Comparison of ENCODE assay signal across 16 mouse cellular contexts in genomic region chr2:102882597-102883272, GRCm38 (mm10). TPM values are rescaled to one million over a fixed set of nuclear protein-coding genes. Genes with fewer than 3 reads are reported as not detected.
DNase-seq lines count a peak whose midpoint lies in the region; ATAC-seq lines count a peak whose summit lies in the region.
"Had no signal": no experiment of that assay in that cellular context is flagged by ENCODE, and none has a peak within 500 bp of the region (broad histone marks: within the 10 kb centered on the region; RNA-seq: fewer than 3 reads in every experiment).

No protein-coding gene starts in this region.

- no peak overlapping the region for H3K4me2 ChIP-seq in hindbrain, embryonic 16.5 days (ENCODE audit: low read length)
- H3K4me2 ChIP-seq in hindbrain, embryonic 11.5 days (replicated peaks; ENCODE audit: low read depth, low read length), result no peak overlapping the region
- no peak overlapping the region for H3K4me2 ChIP-seq in embryonic facial prominence, embryonic 12.5 days (replicated peaks)
- no peak overlapping the region for H3K4me2 ChIP-seq in heart, embryonic 15.5 days
- H3K4me2 ChIP-seq: forebrain, embryonic 13.5 days had no signal

- H3K36me3 ChIP-seq in hindbrain, embryonic 16.5 days (ENCODE audit: control insufficient read depth, insufficient read depth, low read length), result no peaks in the 10 kb centered on the region
- no peaks in the 10 kb centered on the region for H3K36me3 ChIP-seq in hindbrain, embryonic 11.5 days (ENCODE audit: control insufficient read depth, insufficient read depth, low read length)
- no peaks in the 10 kb centered on the region for H3K36me3 ChIP-seq in embryonic facial prominence, embryonic 12.5 days
- H3K36me3 ChIP-seq in heart, embryonic 15.5 days, result no peaks in the 10 kb centered on the region

- H3K27ac ChIP-seq in hindbrain, embryonic 16.5 days (ENCODE audit: low read depth, low read length), result no peak overlapping the region; the same call in 1 of the 2 replicates
- H3K27ac ChIP-seq in hindbrain, embryonic 11.5 days (ENCODE audit: low read depth, low read length), result no peak overlapping the region
- 0 out of 2 replicates have a peak overlapping the region, but pooled peaks have one; percentile 50 for H3K27ac ChIP-seq in embryonic facial prominence, embryonic 12.5 days
- peak overlapping the region; percentile 78 for H3K27ac ChIP-seq in heart, embryonic 15.5 days
- H3K27ac ChIP-seq: forebrain, embryonic 13.5 days; liver, embryonic 14.5 days had no signal

- WGBS in hindbrain, embryonic 16.5 days, result 47% methylated on average over 6 of the region's 6 CpGs
- WGBS in hindbrain, embryonic 11.5 days, result 57% methylated on average over 6 of the region's 6 CpGs
- WGBS in embryonic facial prominence, embryonic 12.5 days, result 50% methylated on average over 6 of the region's 6 CpGs
- 19% methylated on average over 6 of the region's 6 CpGs for WGBS in heart, embryonic 15.5 days

- no peak overlapping the region for H3K4me3 ChIP-seq in hindbrain, embryonic 16.5 days (ENCODE audit: low read length)
- H3K4me3 ChIP-seq in hindbrain, embryonic 11.5 days (ENCODE audit: low read depth, low read length), result no peak overlapping the region
- H3K4me3 ChIP-seq in embryonic facial prominence, embryonic 12.5 days, result no peak overlapping the region
- H3K4me3 ChIP-seq in heart, embryonic 15.5 days, result no peak overlapping the region
- H3K4me3 ChIP-seq: forebrain, embryonic 13.5 days; myocyte had no signal

- peaks cover 5% of the 10 kb centered on the region; the same call in 1 of the 2 replicates for H3K4me1 ChIP-seq in hindbrain, embryonic 16.5 days (ENCODE audit: control insufficient read depth, insufficient read depth, low read depth, low read length)
- no peaks in the 10 kb centered on the region for H3K4me1 ChIP-seq in hindbrain, embryonic 11.5 days (replicated peaks; ENCODE audit: control insufficient read depth, insufficient read depth, low read length)
- H3K4me1 ChIP-seq in embryonic facial prominence, embryonic 12.5 days, result peaks cover 7% of the 10 kb centered on the region; the same call in 1 of the 2 replicates
- H3K4me1 ChIP-seq in heart, embryonic 15.5 days (replicated peaks), result peaks cover 33% of the 10 kb centered on the region
- H3K4me1 ChIP-seq: forebrain, embryonic 13.5 days had no signal

- ATAC-seq in hindbrain, embryonic 16.5 days, result no peak
- ATAC-seq in hindbrain, embryonic 11.5 days (ENCODE audit: low FRiP score), result no peak
- ATAC-seq in embryonic facial prominence, embryonic 12.5 days (ENCODE audit: insufficient number of reproducible peaks, insufficient read depth, low FRiP score, low TSS enrichment), result no peak
- ATAC-seq in heart, embryonic 15.5 days (replicated peaks; ENCODE audit: insufficient number of reproducible peaks, insufficient read depth, low FRiP score, low read depth), result no peak
- ATAC-seq: activated CD4-positive, CD25-positive, alpha-beta regulatory T cell, adult 4 months; forebrain, embryonic 13.5 days had no signal

- H3K9ac ChIP-seq in hindbrain, embryonic 16.5 days (ENCODE audit: low read depth, low read length), result peak overlapping the region; percentile 9; the same call in 1 of the 2 replicates
- H3K9ac ChIP-seq in hindbrain, embryonic 11.5 days (ENCODE audit: low read depth, low read length), result no peak overlapping the region
- no peak overlapping the region for H3K9ac ChIP-seq in embryonic facial prominence, embryonic 12.5 days
- no peak overlapping the region for H3K9ac ChIP-seq in heart, embryonic 15.5 days
- H3K9ac ChIP-seq: forebrain, embryonic 13.5 days; liver, embryonic 14.5 days had no signal

- H3K27me3 ChIP-seq in hindbrain, embryonic 16.5 days (replicated peaks; ENCODE audit: control insufficient read depth, insufficient read depth, low read length), result no peaks in the 10 kb centered on the region
- H3K27me3 ChIP-seq in hindbrain, embryonic 11.5 days (ENCODE audit: control insufficient read depth, insufficient read depth, low read length), result no peaks in the 10 kb centered on the region
- no peaks in the 10 kb centered on the region for H3K27me3 ChIP-seq in embryonic facial prominence, embryonic 12.5 days
- H3K27me3 ChIP-seq in heart, embryonic 15.5 days, result no peaks in the 10 kb centered on the region
- H3K27me3 ChIP-seq: forebrain, embryonic 13.5 days had no signal

- no peaks in the 10 kb centered on the region for H3K9me3 ChIP-seq in hindbrain, embryonic 16.5 days (ENCODE audit: control insufficient read depth, low read length)
- no peaks in the 10 kb centered on the region for H3K9me3 ChIP-seq in hindbrain, embryonic 11.5 days (ENCODE audit: control insufficient read depth, low read length)
- no peaks in the 10 kb centered on the region for H3K9me3 ChIP-seq in embryonic facial prominence, embryonic 12.5 days
- H3K9me3 ChIP-seq in heart, embryonic 15.5 days (replicated peaks), result no peaks in the 10 kb centered on the region
- H3K9me3 ChIP-seq: forebrain, embryonic 13.5 days had no signal

- DNase-seq in hindbrain, embryonic 11.5 days (ENCODE audit: low spot score), result no peak
- DNase-seq in lung, postnatal 10 days, result peak; percentile 86
- no peak for DNase-seq in embryo, embryonic 10 days (ENCODE audit: low spot score)
- DNase-seq in left cerebral cortex, adult 18-20 months (ENCODE audit: low spot score in 2 of 2), result no peak
- DNase-seq in ovary, postnatal 36 days (ENCODE audit: low spot score), result no peak
- DNase-seq: cerebellum, adult 2 months; kidney, adult 9 months; right cerebral cortex, adult 18-20 months; thymus, postnatal 36 days had no signal

RNA-seq across cellular contexts. Expression of gene Cd44, which starts 18.7 kb away (rescaled TPM):
- polyA plus RNA-seq in hindbrain, embryonic 16.5 days (2015; fragmentation: Nextera tagmentation; extraction: Ambion mirVana), result 4.7 and 5.1 TPM in 2 replicates
- polyA plus RNA-seq in hindbrain, embryonic 11.5 days (2014; fragmentation: Nextera tagmentation; extraction: Ambion mirVana), result 3.7 and 4.1 TPM in 2 replicates
- 8.0 and 8.2 TPM in 2 replicates for polyA plus RNA-seq in embryonic facial prominence, embryonic 12.5 days (2016; fragmentation: Nextera tagmentation; extraction: Ambion mirVana)
- 16.8 and 19.3 TPM in 2 replicates for polyA plus RNA-seq in heart, embryonic 15.5 days (2015; fragmentation: Nextera tagmentation; extraction: Ambion mirVana)
- 1 to 10 TPM; 3.2 to 4.7 TPM for total RNA-seq in left cerebral cortex, adult 18-20 months (2021)

Comparison
In these comparisons a context has a peak if more than half of its experiments do, and no peak if none do; other contexts are left out.
1. H3K27ac ChIP-seq: peak in embryonic facial prominence, embryonic 12.5 days (single experiment) and heart, embryonic 15.5 days (single experiment); none in hindbrain, embryonic 16.5 days (single experiment) and hindbrain, embryonic 11.5 days (single experiment).